Mouse (Mus musculus): ENCODE data around the gene Asah2. TPM values are rescaled to one million over a fixed set of nuclear protein-coding genes. Genes with fewer than 3 reads are reported as not detected.
"Not testable (repeated sequence)": the region's sequence is repeated elsewhere in the genome, so short reads cannot be mapped to it uniquely, and the experiment has no call there.

Gene Asah2
- total RNA-seq (2021): 17.8 and 20.2 TPM in 2 replicates
- long read RNA-seq, experiment 1, partial matches to known transcripts: 0 of 2 reads
- long read RNA-seq, experiment 1, other reads (novel, unspliced or antisense): 2 of 2 reads
- long read RNA-seq, experiment 2, partial matches to known transcripts: 0 of 2 reads
- long read RNA-seq, experiment 2, other reads (novel, unspliced or antisense): 2 of 2 reads

DNA sequence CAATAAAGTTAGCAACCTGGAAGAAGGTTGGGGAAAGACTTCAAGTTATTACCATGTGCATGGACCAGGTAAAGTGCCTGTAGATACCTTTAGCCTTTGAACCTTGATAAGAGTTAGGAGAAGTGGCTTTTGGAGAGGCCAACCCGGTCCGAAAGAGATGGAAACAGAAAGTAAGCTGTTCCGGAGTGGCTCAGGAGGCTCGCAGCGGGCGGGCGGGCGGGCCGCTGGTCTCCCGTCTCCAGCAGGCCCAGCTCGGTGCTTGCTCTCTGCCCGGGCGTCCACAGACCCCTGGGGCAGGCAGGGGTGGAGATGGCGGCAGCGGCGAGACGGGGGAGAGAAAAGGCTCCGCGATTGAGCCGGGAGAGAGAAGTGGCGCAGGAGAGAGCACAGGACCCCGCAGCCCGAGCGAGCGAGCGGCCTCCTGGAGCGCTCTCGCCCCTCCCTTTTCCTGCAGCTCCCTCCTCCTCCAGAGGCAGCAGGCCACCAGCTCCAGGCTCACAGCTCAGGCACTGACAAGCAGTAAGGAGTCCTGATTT is at the start of gene Asah2:
Gene Asah2, minus strand, starts transcription at position 441 of the 536 bp plus-strand sequence.
- DNase-seq: peak; percentile 88

GRCm38 (mm10) chr19:32157045-32157444 is 49.0 kb upstream of the Asah2 start:
- no peak for DNase-seq

DNA sequence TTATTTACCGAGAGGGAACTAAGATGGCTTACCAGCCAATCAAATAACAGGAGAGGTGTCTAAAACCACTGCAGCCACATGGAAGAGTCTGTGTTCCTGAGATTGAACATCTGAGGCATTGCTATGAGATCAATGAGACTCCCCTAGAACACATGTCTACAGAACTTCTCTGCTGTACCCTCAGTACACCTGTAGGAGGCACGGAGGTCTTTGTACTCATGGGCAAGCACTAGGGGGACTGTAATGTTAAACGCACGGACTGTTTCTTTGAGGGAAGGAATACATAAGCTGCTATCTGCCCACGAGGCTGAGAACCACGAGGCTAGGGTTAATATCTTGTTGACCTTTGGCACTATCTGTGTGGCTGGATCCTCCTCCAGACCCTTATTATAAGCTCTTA is 44.5 kb upstream of the Asah2 start:
- DNase-seq: no peak

- no peak for DNase-seq
These were observed 40.7 kb upstream of the Asah2 start for GRCm38 (mm10) chr19:32148710-32149109.

DNA sequence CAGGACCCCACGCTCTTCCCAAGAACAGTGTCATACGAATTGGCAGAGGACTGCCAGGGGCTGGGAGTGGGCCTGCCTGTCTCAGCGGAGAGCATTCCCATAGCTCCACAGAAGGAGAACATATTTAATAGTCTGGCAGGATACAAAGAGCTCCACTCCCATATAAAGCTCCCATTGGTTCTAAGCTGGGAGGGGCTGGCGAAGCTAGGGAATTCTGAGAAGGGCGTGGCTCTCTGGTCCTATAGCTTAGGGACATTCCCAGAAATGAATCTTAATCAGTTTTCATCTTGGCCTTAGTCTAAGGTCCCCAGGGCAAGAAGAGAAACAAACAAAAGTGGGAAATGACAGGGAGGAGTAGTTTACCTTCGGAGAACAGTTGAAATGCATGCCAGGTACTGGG is 34.4 kb upstream of the Asah2 start:
- no peak for DNase-seq

GRCm38 (mm10) chr19:32138361-32139088 is 30.5 kb upstream of the Asah2 start:
- no peak for DNase-seq

GRCm38 (mm10) chr19:32137904-32138303 is 29.9 kb upstream of the Asah2 start:
- no peak for DNase-seq

GRCm38 (mm10) chr19:32136888-32137625 is 29.0 kb upstream of the Asah2 start:
- peak; percentile 20 for DNase-seq

DNA sequence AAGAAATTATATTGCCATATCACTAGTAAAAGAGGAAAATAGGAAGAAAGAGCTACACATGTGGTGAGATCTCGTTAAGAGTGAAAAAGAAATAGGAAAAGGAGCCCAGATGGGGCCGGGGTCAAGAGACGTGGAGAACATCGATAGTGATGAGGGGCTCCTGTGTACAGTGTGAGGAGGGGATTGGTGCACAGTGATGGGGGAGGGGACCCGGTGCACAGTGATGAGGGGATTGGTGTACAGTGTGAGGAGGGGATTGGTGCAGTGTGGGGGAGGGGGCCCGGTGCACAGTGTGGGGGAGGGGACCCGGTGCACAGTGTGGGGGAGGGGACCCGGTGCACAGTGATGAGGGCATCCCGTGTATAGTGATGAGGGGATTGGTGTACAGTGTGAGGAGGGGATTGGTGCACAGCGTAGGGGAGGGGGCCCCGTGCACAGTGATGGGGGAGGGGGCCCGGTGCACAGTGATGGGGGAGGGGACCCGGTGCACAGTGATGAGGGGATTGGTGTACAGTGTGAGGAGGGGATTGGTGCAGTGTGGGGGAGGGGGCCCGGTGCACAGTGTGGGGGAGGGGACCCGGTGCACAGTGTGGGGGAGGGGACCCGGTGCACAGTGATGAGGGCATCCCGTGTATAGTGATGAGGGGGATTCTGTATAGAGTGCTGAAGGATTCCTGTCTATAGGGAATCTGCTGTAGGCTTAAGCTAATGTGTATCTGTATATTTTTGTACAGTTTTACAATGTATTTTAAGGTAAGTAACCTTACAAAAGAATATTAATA is 23.9 kb upstream of the Asah2 start:
- not testable (repeated sequence) for DNase-seq

DNA sequence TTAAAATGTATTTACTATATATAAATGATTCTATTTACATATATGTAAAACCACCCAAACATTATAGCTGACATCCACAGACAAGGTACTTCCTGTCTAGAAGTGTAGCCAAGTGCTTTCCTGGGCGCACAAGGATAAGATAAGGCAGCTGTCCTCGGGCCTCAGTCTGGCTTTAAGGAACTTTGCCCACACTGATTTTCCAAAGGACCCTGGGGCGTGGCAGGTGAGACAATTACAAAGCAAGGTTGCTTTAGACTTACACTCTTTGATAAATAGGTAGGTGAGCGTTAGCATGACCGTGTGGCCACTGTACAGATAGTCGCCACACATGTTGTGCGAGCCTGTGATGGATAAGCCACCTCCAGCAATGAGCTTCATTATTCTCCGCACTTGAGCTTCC is 21.3 kb upstream of the Asah2 start:
- no peak for DNase-seq

- DNase-seq: peak; percentile 42
These were observed 19.3 kb upstream of the Asah2 start for GRCm38 (mm10) chr19:32127180-32127850.

- DNase-seq: no peak
These were observed 16.1 kb upstream of the Asah2 start for GRCm38 (mm10) chr19:32124155-32124554.

DNA sequence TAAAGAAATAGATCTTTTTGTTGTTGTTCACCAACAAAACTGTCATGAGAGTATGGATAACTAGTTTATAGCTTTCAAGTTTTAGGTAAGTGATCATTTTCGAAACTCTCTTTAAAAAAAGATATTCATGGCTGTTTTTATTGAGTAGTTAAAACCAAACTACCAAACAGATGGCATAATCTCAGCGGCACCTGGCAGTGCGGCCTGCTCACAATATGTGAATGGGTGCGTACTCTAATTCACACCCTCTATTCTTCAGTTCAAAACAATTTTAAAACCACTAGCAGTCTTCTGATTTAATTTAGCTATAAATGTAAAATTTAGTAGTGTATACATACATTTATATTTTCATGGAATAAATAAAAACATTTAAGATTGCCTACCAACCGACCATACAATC is 15.2 kb upstream of the Asah2 start:
- DNase-seq: no peak

GRCm38 (mm10) chr19:32120798-32121197 is 12.8 kb upstream of the Asah2 start:
- no peak for DNase-seq

GRCm38 (mm10) chr19:32119666-32120065 is 11.7 kb upstream of the Asah2 start:
- no peak for DNase-seq

- DNase-seq: no peak
These were observed 10.5 kb upstream of the Asah2 start for GRCm38 (mm10) chr19:32118496-32118895.

GRCm38 (mm10) chr19:32117484-32118018 is 9.5 kb upstream of the Asah2 start:
- peak; percentile 43 for DNase-seq

DNA sequence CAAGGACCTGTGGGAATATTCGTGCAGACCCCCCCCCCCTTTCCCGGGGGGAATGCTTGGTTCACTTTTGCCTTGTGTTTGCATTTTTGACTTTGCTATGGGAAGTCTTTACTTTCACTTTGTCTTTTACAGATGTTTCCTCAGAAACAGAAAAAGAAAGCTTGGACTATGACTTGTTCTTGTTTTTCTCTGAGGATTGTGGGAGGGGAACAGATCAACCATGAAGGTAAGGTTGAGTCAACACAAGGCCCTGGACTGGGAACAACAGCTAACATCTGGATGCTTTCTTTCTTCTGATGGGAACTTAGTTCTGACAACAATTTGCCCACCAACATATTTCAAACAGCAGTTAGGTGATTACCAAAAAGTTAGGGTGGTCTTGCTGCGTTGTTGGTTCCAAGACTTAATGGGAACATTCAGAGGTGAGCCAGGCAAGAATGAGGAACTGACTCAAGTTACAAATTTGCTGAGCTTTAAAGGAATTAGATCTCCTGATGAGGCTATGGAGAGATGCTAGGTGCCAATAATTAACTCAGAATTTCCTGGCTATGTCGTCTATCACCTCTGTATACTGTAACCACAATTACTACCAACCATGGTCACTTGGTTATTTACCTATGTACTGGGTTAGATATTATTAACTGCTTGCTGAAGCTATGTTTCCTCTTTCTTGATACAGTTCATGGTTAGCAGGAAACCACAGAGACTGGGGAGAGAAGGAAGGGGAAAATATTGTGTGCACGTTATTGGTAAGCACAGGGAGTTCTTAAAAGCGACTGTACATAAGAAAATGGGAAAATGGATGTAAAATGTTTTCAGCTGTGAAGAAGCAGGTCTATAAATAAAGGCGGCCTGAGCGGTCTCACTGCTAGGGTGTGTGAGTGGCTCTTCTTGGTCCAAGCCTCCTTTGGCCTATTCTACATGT is 4.1 kb upstream of the Asah2 start:
- DNase-seq: no peak

DNA sequence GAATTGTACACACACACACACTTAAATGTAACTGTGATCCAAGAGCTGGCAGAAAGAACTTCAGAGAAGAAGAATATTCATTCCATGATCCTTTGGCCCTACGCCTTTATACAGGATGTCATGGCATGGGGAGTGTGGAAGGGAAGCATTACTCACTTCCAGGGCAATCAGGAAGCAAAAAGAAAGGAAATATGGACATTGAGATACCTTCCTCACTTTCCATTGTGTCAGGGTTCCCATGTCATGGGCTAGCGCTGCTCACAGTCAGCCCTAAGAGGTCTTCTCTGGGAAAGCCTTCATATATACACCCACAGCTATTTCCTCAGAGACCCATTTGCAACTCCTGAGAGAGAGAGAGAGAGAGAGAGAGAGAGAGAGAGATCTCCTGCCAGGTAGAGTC is 1.3 kb downstream of the Asah2 start:
- no peak for DNase-seq

GRCm38 (mm10) chr19:32104217-32104616 is 3.8 kb downstream of the Asah2 start:
- no peak for DNase-seq

Data from adrenal gland, postnatal 14 days (tissue).